Comparison of ENCODE assay signal across 34 mouse cellular contexts in genomic region chr11:84648899-84649298, GRCm38 (mm10).
"Had no signal": no experiment of that assay in that cellular context is flagged by ENCODE, and none has a peak within 500 bp of the region (broad histone marks: within the 10 kb centered on the region; RNA-seq: fewer than 3 reads in every experiment).

No protein-coding gene starts in this region.

- H3K27ac ChIP-seq: heart, embryonic 13.5 days; heart, embryonic 15.5 days; hindbrain, embryonic 10.5 days; hindbrain, embryonic 12.5 days; hindbrain, embryonic 13.5 days; hindbrain, embryonic 14.5 days; hindbrain, embryonic 15.5 days; hindbrain, postnatal 0 days; intestine, embryonic 15.5 days; kidney, postnatal 0 days; layer of hippocampus, adult 2 months; left cerebral cortex, adult 2 months had no signal

- H3K9me3 ChIP-seq: heart, embryonic 15.5 days; hindbrain, embryonic 15.5 days; intestine, embryonic 15.5 days had no signal

- H3K9ac ChIP-seq: heart, embryonic 12.5 days; heart, embryonic 13.5 days; heart, embryonic 15.5 days; hindbrain, embryonic 12.5 days; hindbrain, embryonic 13.5 days; hindbrain, embryonic 14.5 days; hindbrain, embryonic 15.5 days; intestine, embryonic 15.5 days had no signal

- DNase-seq: heart, postnatal 10 days; heart, postnatal 14 days; heart, postnatal 36 days; heart, postnatal 4 days; kidney, adult 11 months; kidney, adult 18-20 months; kidney, adult 2 months; kidney, adult 8-10 months; kidney, adult 9 months; kidney, postnatal 10 days; kidney, postnatal 14 days; kidney, postnatal 25 days; kidney, postnatal 36 days; kidney, postnatal 4 days; layer of hippocampus, adult 9-11 months; layer of hippocampus, postnatal 36 days had no signal

- ATAC-seq: hindbrain, embryonic 16.5 days; hindbrain, postnatal 0 days; inflammation-experienced regulatory T-cells, adult 6 months; intestine, embryonic 15.5 days; intestine, embryonic 16.5 days; intestine, postnatal 0 days had no signal

- H3K4me1 ChIP-seq: heart, embryonic 12.5 days; heart, embryonic 13.5 days; heart, embryonic 15.5 days; hindbrain, embryonic 15.5 days; intestine, embryonic 15.5 days had no signal

- H3K4me2 ChIP-seq: heart, embryonic 11.5 days; heart, embryonic 12.5 days; heart, embryonic 13.5 days; heart, embryonic 15.5 days; hindbrain, embryonic 12.5 days; hindbrain, embryonic 13.5 days; hindbrain, embryonic 14.5 days; hindbrain, embryonic 15.5 days; intestine, embryonic 15.5 days had no signal

- H3K36me3 ChIP-seq: heart, embryonic 12.5 days; heart, embryonic 13.5 days; heart, embryonic 15.5 days; hindbrain, embryonic 10.5 days; hindbrain, embryonic 12.5 days; hindbrain, embryonic 13.5 days; hindbrain, embryonic 15.5 days; intestine, embryonic 15.5 days had no signal

- H3K4me3 ChIP-seq: heart, embryonic 12.5 days; heart, embryonic 13.5 days; heart, embryonic 15.5 days; hindbrain, embryonic 10.5 days; hindbrain, embryonic 12.5 days; hindbrain, embryonic 13.5 days; hindbrain, embryonic 15.5 days; intestine, embryonic 15.5 days; layer of hippocampus, adult 2 months; left cerebral cortex, adult 2 months had no signal
